Mouse (Mus musculus): ENCODE data around the gene Ifi202b. TPM values are rescaled to one million over a fixed set of nuclear protein-coding genes. Genes with fewer than 3 reads are reported as not detected.

The Ifi202b gene
- total RNA-seq, 1 experiment from 2014 or later: not detected

DNA sequence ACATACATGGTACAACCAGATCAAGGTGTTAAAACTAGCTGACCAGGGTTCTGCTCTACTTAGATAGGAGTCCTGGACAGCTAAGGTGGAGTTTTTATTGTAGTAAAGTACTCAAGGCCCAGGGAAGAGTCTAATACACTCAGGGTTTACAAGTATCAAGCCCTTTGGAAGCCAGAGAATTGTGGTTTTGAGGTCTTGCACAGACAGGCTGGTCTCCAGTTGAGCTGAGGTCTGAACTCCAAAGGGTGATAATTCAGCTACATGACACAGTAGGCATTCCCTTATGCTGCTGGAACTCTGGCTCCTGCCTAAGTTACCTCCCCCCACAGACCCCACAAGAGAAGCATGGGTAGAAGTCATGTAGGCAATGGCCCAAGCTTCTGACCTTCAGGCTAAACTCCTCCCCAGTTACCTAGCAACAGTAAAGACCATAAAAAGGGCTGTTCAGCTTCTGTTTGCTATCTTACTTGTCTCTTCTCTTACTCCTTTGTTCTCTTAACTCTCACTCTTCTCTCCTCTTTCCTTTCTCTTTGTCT, 69.2 kb downstream of the Ifi202b start:
- ATAC-seq (replicated peaks; ENCODE audit: low read depth, poor library complexity, severe bottlenecking): peak; percentile 29

Other genes starting within 250 kb of the Ifi202b start
- 0.50 and 1.3 TPM in 2 replicates for gene Ifi207, start 241.0 kb downstream of the Ifi202b start, total RNA-seq (2017)
- gene Ifi204, start 215.8 kb downstream of the Ifi202b start, total RNA-seq (2017): 2.2 and 3.2 TPM in 2 replicates
- 2.5 and 4.8 TPM in 2 replicates for gene Ifi211, start 69.7 kb downstream of the Ifi202b start, total RNA-seq (2017)
- gene Mndal, start 40.3 kb downstream of the Ifi202b start, total RNA-seq (2017): 122 and 152 TPM in 2 replicates
- 81.0 and 93.4 TPM in 2 replicates for gene Ifi203, start 40.1 kb downstream of the Ifi202b start, total RNA-seq (2017)
- gene Ifi205, start 49.1 kb upstream of the Ifi202b start, total RNA-seq (2017): 2.3 and 3.5 TPM in 2 replicates
- gene Olfr433, start 58.0 kb upstream of the Ifi202b start, total RNA-seq (2017): 0.05 TPM in 1 of 2 replicates, not detected in the other
- gene Olfr432, start 66.5 kb upstream of the Ifi202b start, total RNA-seq (2017): not detected in 2 replicates
- gene Olfr430, start 83.9 kb upstream of the Ifi202b start, total RNA-seq (2017): not detected in 2 replicates
- gene Olfr429, start 101.6 kb upstream of the Ifi202b start, total RNA-seq (2017): not detected in 2 replicates
- gene Olfr427, start 114.1 kb upstream of the Ifi202b start, total RNA-seq (2017): not detected in 2 replicates
- not detected in 2 replicates for gene Olfr231, start 138.4 kb upstream of the Ifi202b start, total RNA-seq (2017)
- not detected in 2 replicates for gene Olfr424, start 148.8 kb upstream of the Ifi202b start, total RNA-seq (2017)
- 0.09 TPM in 1 of 2 replicates, not detected in the other for gene Olfr420, start 172.9 kb upstream of the Ifi202b start, total RNA-seq (2017)
- 24.7 and 29.6 TPM in 2 replicates for gene Spta1, start 190.0 kb upstream of the Ifi202b start, total RNA-seq (2017)

Data from common myeloid progenitor, adult 5-6 weeks (primary cell).